Mouse (Mus musculus): ENCODE measurements at regions not wholly inside any gene's neighbourhood (a gene's known extent, or its start where the extent isn't known, plus 50 kb on each side); places are given as distances from the start of the nearest gene placed in this dataset.

- Histone ChIP-seq H3K9ac (ENCODE audit: low read depth, low read length) (no peak overlapping the region), H3K4me3 (replicated peaks; ENCODE audit: low read depth, low read length) (no peak overlapping the region), H3K27ac (no peak overlapping the region), H3K9me3 (replicated peaks; ENCODE audit: low read length) (no peaks in the 10 kb centered on the region), H3K36me3 (ENCODE audit: insufficient read depth, low read length) (no peaks in the 10 kb centered on the region), H3K4me1 (replicated peaks; ENCODE audit: insufficient read depth, low read length) (no peaks in the 10 kb centered on the region), H3K4me2 (ENCODE audit: low read length) (no peak overlapping the region), H3K27me3 (ENCODE audit: insufficient read depth, low read length) (no peaks in the 10 kb centered on the region)
- ATAC-seq (replicated peaks; ENCODE audit: low FRiP score, low read depth) (no peak), DNase-seq (ENCODE audit: low spot score) (no peak)
- whole genome bisulfite sequencing, result 79% methylated on average over 1 of the region's 1 CpGs
- TF ChIP-seq CTCF (IDR thresholded peaks at IDR 0.05; ENCODE audit: low read depth), result no peak
Observed at GRCm38 (mm10) chr8:98651010-98651409, 765.3 kb downstream of the Cdh8 start.

- Histone ChIP-seq H3K9me3 (replicated peaks; ENCODE audit: low read length) (no peaks in the 10 kb centered on the region), H3K4me3 (replicated peaks; ENCODE audit: low read depth, low read length) (no peak overlapping the region), H3K27ac (no peak overlapping the region), H3K4me2 (ENCODE audit: low read length) (no peak overlapping the region), H3K9ac (ENCODE audit: low read depth, low read length) (no peak overlapping the region), H3K4me1 (replicated peaks; ENCODE audit: insufficient read depth, low read length) (no peaks in the 10 kb centered on the region), H3K27me3 (ENCODE audit: insufficient read depth, low read length) (no peaks in the 10 kb centered on the region), H3K36me3 (ENCODE audit: insufficient read depth, low read length) (no peaks in the 10 kb centered on the region)
- WGBS, result 73% methylated on average over 5 of the region's 5 CpGs
- DNase-seq (ENCODE audit: low spot score), result no peak
- TF ChIP-seq CTCF (IDR thresholded peaks at IDR 0.05; ENCODE audit: low read depth), result no peak
- ATAC-seq (replicated peaks; ENCODE audit: low FRiP score, low read depth), result no peak
Observed at GRCm38 (mm10) chr8:98628151-98628550, 788.1 kb downstream of the Cdh8 start.

DNA sequence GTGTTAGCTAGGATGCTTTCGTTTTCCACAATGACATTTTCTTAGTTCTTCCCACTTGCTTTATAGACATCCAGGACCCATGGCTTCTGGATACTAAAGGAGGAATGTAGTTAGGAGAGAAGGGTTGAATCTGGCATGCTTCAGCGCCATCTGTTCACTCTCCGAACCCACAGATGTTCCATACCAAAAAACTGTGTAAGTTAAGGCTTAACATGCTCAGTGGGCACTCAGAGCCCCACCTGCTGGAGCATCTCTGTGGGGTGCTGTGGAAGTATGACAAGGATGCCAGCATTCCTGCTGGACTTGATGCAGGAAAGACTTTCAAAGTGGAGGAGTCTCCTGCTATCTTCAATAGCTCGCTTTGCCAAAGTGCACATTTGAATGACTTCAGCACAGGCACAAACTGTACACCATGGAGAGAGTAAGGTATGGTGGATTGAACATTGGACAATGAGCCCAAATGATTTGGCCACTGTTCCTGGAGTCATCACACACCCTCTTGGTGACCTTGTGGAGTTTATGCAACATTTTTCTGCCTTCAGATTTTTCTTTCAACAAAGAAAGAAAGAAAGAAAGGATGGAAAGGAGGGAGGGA lies 802.3 kb downstream of the Cdh8 start:
- 84% methylated on average over 4 of the region's 4 CpGs for WGBS
- no peak overlapping the region for H3K27ac ChIP-seq
- no peaks in the 10 kb centered on the region for H3K27me3 ChIP-seq (ENCODE audit: insufficient read depth, low read length)
- TF ChIP-seq CTCF (IDR thresholded peaks at IDR 0.05; ENCODE audit: low read depth), result no peak
- no peak overlapping the region for H3K9ac ChIP-seq (ENCODE audit: low read depth, low read length)
- H3K4me3 ChIP-seq (replicated peaks; ENCODE audit: low read depth, low read length), result no peak overlapping the region
- ATAC-seq (replicated peaks; ENCODE audit: low FRiP score, low read depth) (no peak), DNase-seq (ENCODE audit: low spot score) (no peak)
- H3K36me3 ChIP-seq (ENCODE audit: insufficient read depth, low read length), result no peaks in the 10 kb centered on the region
- H3K9me3 ChIP-seq (replicated peaks; ENCODE audit: low read length), result no peaks in the 10 kb centered on the region
- no peaks in the 10 kb centered on the region for H3K4me1 ChIP-seq (replicated peaks; ENCODE audit: insufficient read depth, low read length)
- H3K4me2 ChIP-seq (ENCODE audit: low read length), result no peak overlapping the region

DNA sequence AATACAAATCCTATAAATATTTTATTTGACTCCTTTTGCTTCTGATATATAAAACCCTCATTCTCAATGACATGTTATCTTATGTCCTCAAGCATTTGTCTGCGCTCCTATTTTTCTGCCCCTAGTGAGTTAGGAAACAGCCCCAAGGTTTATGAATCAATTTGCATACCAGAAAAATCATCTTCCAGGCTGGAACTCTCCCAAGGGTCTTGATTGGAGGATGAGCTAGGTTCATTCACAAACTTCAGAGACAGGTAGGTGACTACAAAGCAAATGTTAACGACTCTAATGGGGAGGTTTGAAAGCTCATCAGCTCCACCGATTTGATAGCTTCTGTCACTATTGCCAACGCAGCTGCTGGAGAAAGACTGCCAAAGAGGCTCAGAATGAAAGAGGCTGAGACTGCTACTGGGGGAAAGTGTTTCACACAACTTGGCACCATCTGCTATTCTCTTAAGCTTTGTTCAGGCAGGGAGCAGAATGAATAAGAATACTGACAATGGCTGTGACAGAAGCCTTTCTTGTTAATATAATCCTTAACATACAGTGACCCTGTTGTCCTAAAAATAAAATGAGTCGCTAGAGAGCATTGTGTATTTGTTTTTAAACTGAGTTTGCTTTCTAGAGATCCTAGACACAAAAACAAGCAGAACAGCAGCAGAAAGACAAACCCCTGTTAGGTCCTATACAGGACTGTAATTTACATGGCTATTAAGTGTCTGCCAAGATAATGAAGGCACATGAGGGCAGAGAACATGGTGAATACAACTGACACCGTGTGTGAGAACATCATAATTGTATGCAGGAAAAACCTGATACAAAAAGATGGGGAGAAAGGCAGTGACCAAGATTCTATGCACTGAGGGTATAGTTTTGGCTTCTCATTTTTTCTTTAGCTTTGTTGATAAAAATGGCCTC lies 843.4 kb downstream of the Cdh8 start:
- no peak overlapping the region for H3K4me3 ChIP-seq (replicated peaks; ENCODE audit: low read depth, low read length)
- H3K4me2 ChIP-seq (ENCODE audit: low read length), result no peak overlapping the region
- TF ChIP-seq CTCF (IDR thresholded peaks at IDR 0.05; ENCODE audit: low read depth), result no peak
- no peaks in the 10 kb centered on the region for H3K4me1 ChIP-seq (replicated peaks; ENCODE audit: insufficient read depth, low read length)
- WGBS, result 57% methylated on average over 6 of the region's 6 CpGs
- ATAC-seq (replicated peaks; ENCODE audit: low FRiP score, low read depth), result no peak
- DNase-seq (ENCODE audit: low spot score), result no peak
- no peak overlapping the region for H3K27ac ChIP-seq
- H3K27me3 ChIP-seq (ENCODE audit: insufficient read depth, low read length), result no peaks in the 10 kb centered on the region
- H3K36me3 ChIP-seq (ENCODE audit: insufficient read depth, low read length), result no peaks in the 10 kb centered on the region
- H3K9ac ChIP-seq (ENCODE audit: low read depth, low read length), result no peak overlapping the region
- no peaks in the 10 kb centered on the region for H3K9me3 ChIP-seq (replicated peaks; ENCODE audit: low read length)

DNA sequence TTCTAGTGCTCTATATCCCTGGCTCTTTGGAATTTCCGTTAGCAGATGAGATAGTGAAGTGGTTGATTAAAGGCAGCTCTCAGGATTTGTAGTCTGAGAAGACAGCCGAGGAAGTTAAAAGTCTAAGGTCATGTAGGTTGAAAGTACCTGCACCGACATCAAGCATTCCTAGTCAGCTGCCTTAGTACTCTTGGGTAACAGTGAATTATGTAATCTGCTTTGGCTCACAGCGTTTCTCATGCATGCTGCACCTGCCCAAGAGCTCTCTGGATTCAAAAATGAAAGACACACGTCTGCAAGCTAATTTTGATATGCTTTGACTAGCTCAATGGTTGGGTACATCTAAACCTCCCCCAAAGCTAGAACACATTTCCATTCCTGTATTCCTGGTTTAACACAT lies 849.6 kb downstream of the Cdh8 start:
- TF ChIP-seq CTCF (IDR thresholded peaks at IDR 0.05; ENCODE audit: low read depth), result no peak
- 62% methylated on average over 5 of the region's 5 CpGs for WGBS
- H3K4me1 ChIP-seq (replicated peaks; ENCODE audit: insufficient read depth, low read length), result no peaks in the 10 kb centered on the region
- no peak for DNase-seq (ENCODE audit: low spot score)
- H3K4me3 ChIP-seq (replicated peaks; ENCODE audit: low read depth, low read length), result no peak overlapping the region
- H3K4me2 ChIP-seq (ENCODE audit: low read length), result no peak overlapping the region
- H3K27ac ChIP-seq, result no peak overlapping the region
- no peaks in the 10 kb centered on the region for H3K36me3 ChIP-seq (ENCODE audit: insufficient read depth, low read length)
- no peaks in the 10 kb centered on the region for H3K27me3 ChIP-seq (ENCODE audit: insufficient read depth, low read length)
- H3K9ac ChIP-seq (ENCODE audit: low read depth, low read length), result no peak overlapping the region
- no peaks in the 10 kb centered on the region for H3K9me3 ChIP-seq (replicated peaks; ENCODE audit: low read length)
- no peak for ATAC-seq (replicated peaks; ENCODE audit: low FRiP score, low read depth)

- H3K9me3 ChIP-seq (replicated peaks; ENCODE audit: low read length), result no peaks in the 10 kb centered on the region
- no peak overlapping the region for H3K27ac ChIP-seq
- H3K36me3 ChIP-seq (ENCODE audit: insufficient read depth, low read length), result no peaks in the 10 kb centered on the region
- no peak for ATAC-seq (replicated peaks; ENCODE audit: low FRiP score, low read depth)
- H3K4me3 ChIP-seq (replicated peaks; ENCODE audit: low read depth, low read length), result no peak overlapping the region
- H3K9ac ChIP-seq (ENCODE audit: low read depth, low read length), result no peak overlapping the region
- no peak for DNase-seq (ENCODE audit: low spot score)
- no peaks in the 10 kb centered on the region for H3K4me1 ChIP-seq (replicated peaks; ENCODE audit: insufficient read depth, low read length)
- 71% methylated on average over 4 of the region's 4 CpGs for WGBS
- H3K27me3 ChIP-seq (ENCODE audit: insufficient read depth, low read length), result no peaks in the 10 kb centered on the region
- no peak overlapping the region for H3K4me2 ChIP-seq (ENCODE audit: low read length)
- TF ChIP-seq CTCF (IDR thresholded peaks at IDR 0.05; ENCODE audit: low read depth), result no peak
Observed at GRCm38 (mm10) chr8:98518459-98518858, 897.8 kb downstream of the Cdh8 start.
